Mouse (Mus musculus): Measurements from ENCODE around the gene Samd5. TPM values are rescaled to one million over a fixed set of nuclear protein-coding genes. Genes with fewer than 3 reads are reported as not detected.

Gene Samd5
- polyA plus RNA-seq, 1 experiment from 2014 or later: 8.9 TPM

- Histone ChIP-seq H3K27me3 (ENCODE audit: control insufficient read depth, insufficient read depth, low read depth, low read length) (no peaks in the 10 kb centered on the region), H3K4me3 (ENCODE audit: low read length) (no peak overlapping the region), H3K27ac (ENCODE audit: low read length) (no peak overlapping the region), H3K4me2 (ENCODE audit: low read depth, low read length) (no peak overlapping the region), H3K36me3 (ENCODE audit: control insufficient read depth, insufficient read depth, low read length) (no peaks in the 10 kb centered on the region), H3K9ac (ENCODE audit: low read length) (no peak overlapping the region), H3K9me3 (ENCODE audit: control insufficient read depth, low read length) (no peaks in the 10 kb centered on the region), H3K4me1 (replicated peaks; ENCODE audit: control insufficient read depth, insufficient read depth, low read length) (peaks cover 12% of the 10 kb centered on the region)
- 31% methylated on average over 2 of the region's 2 CpGs for WGBS
- ATAC-seq (ENCODE audit: low read depth): 0 out of 2 replicates have a peak, but pooled peaks have one; percentile 36
Observed at GRCm38 (mm10) chr10:9640678-9641077, 34.3 kb downstream of the Samd5 start.

- H3K4me1 ChIP-seq (replicated peaks; ENCODE audit: control insufficient read depth, insufficient read depth, low read length): peaks cover 12% of the 10 kb centered on the region
- no peak overlapping the region for H3K4me3 ChIP-seq (ENCODE audit: low read length)
- no peak overlapping the region for H3K9ac ChIP-seq (ENCODE audit: low read length)
- WGBS: 65% methylated on average over 2 of the region's 2 CpGs
- no peaks in the 10 kb centered on the region for H3K9me3 ChIP-seq (ENCODE audit: control insufficient read depth, low read length)
- ATAC-seq (ENCODE audit: low read depth): no peak
- H3K27ac ChIP-seq (ENCODE audit: low read length): no peak overlapping the region
- no peaks in the 10 kb centered on the region for H3K36me3 ChIP-seq (ENCODE audit: control insufficient read depth, insufficient read depth, low read length)
- H3K27me3 ChIP-seq (ENCODE audit: control insufficient read depth, insufficient read depth, low read depth, low read length): no peaks in the 10 kb centered on the region
- no peak overlapping the region for H3K4me2 ChIP-seq (ENCODE audit: low read depth, low read length)
Observed at GRCm38 (mm10) chr10:9640056-9640455, 35.0 kb downstream of the Samd5 start.

GRCm38 (mm10) chr10:9625356-9625755 lies 49.7 kb downstream of the Samd5 start:
- Histone ChIP-seq H3K27ac (ENCODE audit: low read length) (no peak overlapping the region), H3K4me2 (ENCODE audit: low read depth, low read length) (no peak overlapping the region), H3K4me3 (ENCODE audit: low read length) (no peak overlapping the region), H3K9ac (ENCODE audit: low read length) (no peak overlapping the region), H3K4me1 (replicated peaks; ENCODE audit: control insufficient read depth, insufficient read depth, low read length) (peaks cover 11% of the 10 kb centered on the region; the same call in 1 of the 2 replicates), H3K36me3 (ENCODE audit: control insufficient read depth, insufficient read depth, low read length) (no peaks in the 10 kb centered on the region), H3K9me3 (ENCODE audit: control insufficient read depth, low read length) (no peaks in the 10 kb centered on the region), H3K27me3 (ENCODE audit: control insufficient read depth, insufficient read depth, low read depth, low read length) (no peaks in the 10 kb centered on the region)
- no peak for ATAC-seq (ENCODE audit: low read depth)
- WGBS: 79% methylated on average over 1 of the region's 1 CpGs

- ATAC-seq (ENCODE audit: low read depth): peak; percentile 51
- H3K4me3 ChIP-seq (ENCODE audit: low read length): no peak overlapping the region
- H3K4me1 ChIP-seq (replicated peaks; ENCODE audit: control insufficient read depth, insufficient read depth, low read length): peaks cover 11% of the 10 kb centered on the region; the same call in 1 of the 2 replicates
- H3K9ac ChIP-seq (ENCODE audit: low read length): no peak overlapping the region
- H3K36me3 ChIP-seq (ENCODE audit: control insufficient read depth, insufficient read depth, low read length): no peaks in the 10 kb centered on the region
- no peaks in the 10 kb centered on the region for H3K9me3 ChIP-seq (ENCODE audit: control insufficient read depth, low read length)
- WGBS: 37% methylated on average over 3 of the region's 3 CpGs
- H3K27ac ChIP-seq (ENCODE audit: low read length): peak overlapping the region; percentile 2; the same call in 1 of the 2 replicates
- no peak overlapping the region for H3K4me2 ChIP-seq (ENCODE audit: low read depth, low read length)
- no peaks in the 10 kb centered on the region for H3K27me3 ChIP-seq (ENCODE audit: control insufficient read depth, insufficient read depth, low read depth, low read length)
Observed at GRCm38 (mm10) chr10:9621926-9622688, 52.9 kb downstream of the Samd5 start.

- Histone ChIP-seq H3K9me3 (ENCODE audit: control insufficient read depth, low read length) (no peaks in the 10 kb centered on the region), H3K4me1 (replicated peaks; ENCODE audit: control insufficient read depth, insufficient read depth, low read length) (peaks cover 11% of the 10 kb centered on the region; the same call in 1 of the 2 replicates), H3K27me3 (ENCODE audit: control insufficient read depth, insufficient read depth, low read depth, low read length) (no peaks in the 10 kb centered on the region), H3K36me3 (ENCODE audit: control insufficient read depth, insufficient read depth, low read length) (no peaks in the 10 kb centered on the region), H3K9ac (ENCODE audit: low read length) (no peak overlapping the region), H3K4me2 (ENCODE audit: low read depth, low read length) (no peak overlapping the region), H3K4me3 (ENCODE audit: low read length) (no peak overlapping the region), H3K27ac (ENCODE audit: low read length) (no peak overlapping the region)
- WGBS: 30% methylated on average over 1 of the region's 1 CpGs
- ATAC-seq (ENCODE audit: low read depth): no peak
Observed at GRCm38 (mm10) chr10:9621055-9621454, 54.0 kb downstream of the Samd5 start.

- Histone ChIP-seq H3K4me2 (ENCODE audit: low read depth, low read length) (no peak overlapping the region), H3K36me3 (ENCODE audit: control insufficient read depth, insufficient read depth, low read length) (no peaks in the 10 kb centered on the region), H3K27me3 (ENCODE audit: control insufficient read depth, insufficient read depth, low read depth, low read length) (no peaks in the 10 kb centered on the region), H3K4me3 (ENCODE audit: low read length) (no peak overlapping the region), H3K4me1 (replicated peaks; ENCODE audit: control insufficient read depth, insufficient read depth, low read length) (no peaks in the 10 kb centered on the region), H3K9me3 (ENCODE audit: control insufficient read depth, low read length) (no peaks in the 10 kb centered on the region), H3K9ac (ENCODE audit: low read length) (no peak overlapping the region), H3K27ac (ENCODE audit: low read length) (no peak overlapping the region)
- peak; percentile 68 for ATAC-seq (ENCODE audit: low read depth)
Observed at GRCm38 (mm10) chr10:9615009-9615408, 60.0 kb downstream of the Samd5 start.

GRCm38 (mm10) chr10:9608854-9609253 lies 66.2 kb downstream of the Samd5 start:
- H3K4me2 ChIP-seq (ENCODE audit: low read depth, low read length): no peak overlapping the region
- no peaks in the 10 kb centered on the region for H3K27me3 ChIP-seq (ENCODE audit: control insufficient read depth, insufficient read depth, low read depth, low read length)
- 56% methylated on average over 4 of the region's 4 CpGs for WGBS
- no peak overlapping the region for H3K9ac ChIP-seq (ENCODE audit: low read length)
- H3K4me1 ChIP-seq (replicated peaks; ENCODE audit: control insufficient read depth, insufficient read depth, low read length): peaks cover 10% of the 10 kb centered on the region; the same call in 1 of the 2 replicates
- no peaks in the 10 kb centered on the region for H3K36me3 ChIP-seq (ENCODE audit: control insufficient read depth, insufficient read depth, low read length)
- no peak overlapping the region for H3K4me3 ChIP-seq (ENCODE audit: low read length)
- no peaks in the 10 kb centered on the region for H3K9me3 ChIP-seq (ENCODE audit: control insufficient read depth, low read length)
- ATAC-seq (ENCODE audit: low read depth): peak; percentile 57
- no peak overlapping the region for H3K27ac ChIP-seq (ENCODE audit: low read length)

GRCm38 (mm10) chr10:9607155-9607554 lies 67.9 kb downstream of the Samd5 start:
- H3K4me3 ChIP-seq (ENCODE audit: low read length): no peak overlapping the region

GRCm38 (mm10) chr10:9605635-9606034 lies 69.4 kb downstream of the Samd5 start:
- peak; percentile 28; the same call in 1 of the 2 replicates for ATAC-seq (ENCODE audit: low read depth)
- 62% methylated on average over 5 of the region's 5 CpGs for WGBS

More at GRCm38 (mm10) chr10:9607155-9607554, 67.9 kb downstream of the Samd5 start:
- H3K27ac ChIP-seq (ENCODE audit: low read length): no peak overlapping the region
- no peak overlapping the region for H3K9ac ChIP-seq (ENCODE audit: low read length)
- H3K4me1 ChIP-seq (replicated peaks; ENCODE audit: control insufficient read depth, insufficient read depth, low read length): peaks cover 15% of the 10 kb centered on the region; the same call in 1 of the 2 replicates
- no peaks in the 10 kb centered on the region for H3K27me3 ChIP-seq (ENCODE audit: control insufficient read depth, insufficient read depth, low read depth, low read length)
- no peak overlapping the region for H3K4me2 ChIP-seq (ENCODE audit: low read depth, low read length)
- no peaks in the 10 kb centered on the region for H3K36me3 ChIP-seq (ENCODE audit: control insufficient read depth, insufficient read depth, low read length)
- ATAC-seq (ENCODE audit: low read depth): no peak
- 94% methylated on average over 2 of the region's 2 CpGs for WGBS
- no peaks in the 10 kb centered on the region for H3K9me3 ChIP-seq (ENCODE audit: control insufficient read depth, low read length)

More at GRCm38 (mm10) chr10:9605635-9606034, 69.4 kb downstream of the Samd5 start:
- no peaks in the 10 kb centered on the region for H3K36me3 ChIP-seq (ENCODE audit: control insufficient read depth, insufficient read depth, low read length)
- no peak overlapping the region for H3K27ac ChIP-seq (ENCODE audit: low read length)
- H3K9ac ChIP-seq (ENCODE audit: low read length): no peak overlapping the region
- H3K4me2 ChIP-seq (ENCODE audit: low read depth, low read length): no peak overlapping the region
- H3K4me3 ChIP-seq (ENCODE audit: low read length): no peak overlapping the region
- peaks cover 15% of the 10 kb centered on the region; the same call in 1 of the 2 replicates for H3K4me1 ChIP-seq (replicated peaks; ENCODE audit: control insufficient read depth, insufficient read depth, low read length)
- H3K27me3 ChIP-seq (ENCODE audit: control insufficient read depth, insufficient read depth, low read depth, low read length): no peaks in the 10 kb centered on the region
- no peaks in the 10 kb centered on the region for H3K9me3 ChIP-seq (ENCODE audit: control insufficient read depth, low read length)

All from lung, embryonic 16.5 days (tissue).